ENCODE assay signal across 21 mouse cellular contexts in the genomic region with DNA sequence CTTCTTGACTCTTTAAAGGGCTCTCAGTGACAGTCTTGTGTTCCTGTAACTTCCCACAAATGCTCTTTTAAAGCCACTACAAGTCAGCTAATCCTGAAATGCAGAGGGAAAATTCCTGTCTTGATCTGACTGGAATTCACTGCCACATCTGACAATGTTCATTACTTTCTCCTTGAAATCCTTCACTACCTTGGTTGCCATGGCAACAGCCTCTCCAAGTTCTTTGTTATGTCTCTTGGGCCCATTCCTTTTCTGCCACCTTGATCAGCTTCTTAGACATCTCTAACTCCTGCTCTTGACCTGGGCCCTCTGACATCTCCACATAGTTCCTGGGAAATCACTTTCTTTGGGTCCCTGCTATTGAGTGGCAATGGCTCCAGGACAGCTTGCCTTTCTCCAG. TPM values are rescaled to one million over a fixed set of nuclear protein-coding genes. Genes with fewer than 3 reads are reported as not detected.
DNase-seq lines count a peak whose midpoint lies in the region; ATAC-seq and TF ChIP-seq lines count a peak whose summit lies in the region.
"Had no signal": no experiment of that assay in that cellular context is flagged by ENCODE, and none has a peak within 500 bp of the region (broad histone marks: within the 10 kb centered on the region; RNA-seq: fewer than 3 reads in every experiment).

No protein-coding gene starts in this region.

- no peak for TF ChIP-seq CTCF in thymus, adult 2 months (IDR thresholded peaks at IDR 0.05; ENCODE audit: borderline replicate concordance, control insufficient read depth, extremely low read depth, insufficient read depth, low read length, poor library complexity)

- H3K27me3 ChIP-seq in forebrain, embryonic 14.5 days (replicated peaks; ENCODE audit: control insufficient read depth, insufficient read depth, low read length) = no peaks in the 10 kb centered on the region
- no peaks in the 10 kb centered on the region for H3K27me3 ChIP-seq in forebrain, embryonic 11.5 days (ENCODE audit: control insufficient read depth, insufficient read depth, low read length)
- no peaks in the 10 kb centered on the region for H3K27me3 ChIP-seq in neural tube, embryonic 13.5 days
- no peaks in the 10 kb centered on the region for H3K27me3 ChIP-seq in hindbrain, embryonic 15.5 days
- H3K27me3 ChIP-seq in neural tube, embryonic 15.5 days (replicated peaks) = no peaks in the 10 kb centered on the region
- no peaks in the 10 kb centered on the region for H3K27me3 ChIP-seq in heart, embryonic 10.5 days (ENCODE audit: insufficient read depth, poor library complexity, severe bottlenecking)
- no peaks in the 10 kb centered on the region for H3K27me3 ChIP-seq in thymus, adult 2 months (ENCODE audit: control insufficient read depth, insufficient read depth, low read length)
- H3K27me3 ChIP-seq: heart, embryonic 13.5 days; liver, embryonic 15.5 days; megakaryocyte, embryonic 14.5 days; stomach, embryonic 15.5 days had no signal

- no peak for TF ChIP-seq POLR2A in thymus, adult 2 months (IDR thresholded peaks at IDR 0.05; ENCODE audit: control insufficient read depth, extremely low read depth, insufficient read depth, low read length, poor library complexity)

- DNase-seq in forebrain, embryonic 14.5 days (ENCODE audit: low spot score) = peak; percentile 60
- no peak for DNase-seq in forebrain, embryonic 11.5 days (ENCODE audit: low spot score)
- DNase-seq in neural tube, embryonic 10.5 days (ENCODE audit: extremely low spot score, low spot score) = no peak
- DNase-seq in heart, embryonic 10.5 days (ENCODE audit: low spot score) = no peak
- no peak for DNase-seq in thymus, adult 2 months
- DNase-seq: adrenal gland, postnatal 25 days; cerebellum, adult 2 months; heart, postnatal 36 days; kidney, postnatal 10 days; lung, postnatal 10 days; spleen, adult 18-20 months had no signal

- H3K4me3 ChIP-seq in forebrain, embryonic 14.5 days (ENCODE audit: low read depth, low read length) = no peak overlapping the region
- no peak overlapping the region for H3K4me3 ChIP-seq in forebrain, embryonic 11.5 days (ENCODE audit: low read depth, low read length)
- H3K4me3 ChIP-seq in neural tube, embryonic 13.5 days = no peak overlapping the region
- no peak overlapping the region for H3K4me3 ChIP-seq in hindbrain, embryonic 15.5 days
- H3K4me3 ChIP-seq in neural tube, embryonic 15.5 days (replicated peaks) = no peak overlapping the region
- no peak overlapping the region for H3K4me3 ChIP-seq in heart, embryonic 10.5 days
- H3K4me3 ChIP-seq in thymus, adult 2 months (ENCODE audit: control insufficient read depth, insufficient read depth, low read length) = no peak overlapping the region
- H3K4me3 ChIP-seq: heart, embryonic 13.5 days; liver, embryonic 15.5 days; megakaryocyte, embryonic 14.5 days; myocyte; stomach, embryonic 15.5 days had no signal

- no peaks in the 10 kb centered on the region for H3K9me3 ChIP-seq in forebrain, embryonic 14.5 days (replicated peaks; ENCODE audit: control insufficient read depth, low read length)
- H3K9me3 ChIP-seq in forebrain, embryonic 11.5 days (ENCODE audit: control insufficient read depth, low read length) = no peaks in the 10 kb centered on the region
- no peaks in the 10 kb centered on the region for H3K9me3 ChIP-seq in neural tube, embryonic 13.5 days
- H3K9me3 ChIP-seq in hindbrain, embryonic 15.5 days = no peaks in the 10 kb centered on the region
- H3K9me3 ChIP-seq in neural tube, embryonic 15.5 days (replicated peaks) = no peaks in the 10 kb centered on the region
- H3K9me3 ChIP-seq in heart, embryonic 10.5 days = no peaks in the 10 kb centered on the region
- H3K9me3 ChIP-seq: heart, embryonic 13.5 days; liver, embryonic 15.5 days; megakaryocyte, embryonic 14.5 days; stomach, embryonic 15.5 days had no signal

- peaks cover 11% of the 10 kb centered on the region; the same call in 1 of the 2 replicates for H3K36me3 ChIP-seq in forebrain, embryonic 14.5 days (ENCODE audit: control insufficient read depth, insufficient read depth, low read length)
- no peaks in the 10 kb centered on the region for H3K36me3 ChIP-seq in forebrain, embryonic 11.5 days (ENCODE audit: control insufficient read depth, insufficient read depth, low read length)
- H3K36me3 ChIP-seq in neural tube, embryonic 13.5 days = peaks cover 23% of the 10 kb centered on the region
- H3K36me3 ChIP-seq in hindbrain, embryonic 15.5 days = peaks cover 4% of the 10 kb centered on the region; the same call in 1 of the 2 replicates
- H3K36me3 ChIP-seq in neural tube, embryonic 15.5 days = peaks cover 13% of the 10 kb centered on the region; the same call in 1 of the 2 replicates
- peaks cover 41% of the 10 kb centered on the region for H3K36me3 ChIP-seq in heart, embryonic 10.5 days
- no peaks in the 10 kb centered on the region for H3K36me3 ChIP-seq in thymus, adult 2 months (ENCODE audit: control insufficient read depth, insufficient read depth, low read length)
- H3K36me3 ChIP-seq: liver, embryonic 15.5 days had no signal

- H3K9ac ChIP-seq in forebrain, embryonic 14.5 days (ENCODE audit: low read length) = no peak overlapping the region
- H3K9ac ChIP-seq in forebrain, embryonic 11.5 days (ENCODE audit: low read length) = no peak overlapping the region
- no peak overlapping the region for H3K9ac ChIP-seq in neural tube, embryonic 13.5 days
- H3K9ac ChIP-seq in hindbrain, embryonic 15.5 days = no peak overlapping the region
- no peak overlapping the region for H3K9ac ChIP-seq in neural tube, embryonic 15.5 days (replicated peaks)
- H3K9ac ChIP-seq: heart, embryonic 13.5 days; liver, embryonic 15.5 days; stomach, embryonic 15.5 days had no signal

- peaks cover 41% of the 10 kb centered on the region for H3K4me1 ChIP-seq in forebrain, embryonic 14.5 days (ENCODE audit: control insufficient read depth, insufficient read depth, low read length)
- peaks cover 33% of the 10 kb centered on the region for H3K4me1 ChIP-seq in forebrain, embryonic 11.5 days (replicated peaks; ENCODE audit: control insufficient read depth, insufficient read depth, low read length)
- H3K4me1 ChIP-seq in neural tube, embryonic 13.5 days (replicated peaks) = peaks cover 52% of the 10 kb centered on the region
- H3K4me1 ChIP-seq in hindbrain, embryonic 15.5 days (replicated peaks) = peaks cover 48% of the 10 kb centered on the region
- H3K4me1 ChIP-seq in neural tube, embryonic 15.5 days = peaks cover 40% of the 10 kb centered on the region
- H3K4me1 ChIP-seq in heart, embryonic 10.5 days = peaks cover 12% of the 10 kb centered on the region; the same call in 1 of the 2 replicates
- H3K4me1 ChIP-seq in thymus, adult 2 months (replicated peaks; ENCODE audit: control insufficient read depth, insufficient read depth, low read length) = no peaks in the 10 kb centered on the region
- H3K4me1 ChIP-seq: heart, embryonic 13.5 days; stomach, embryonic 15.5 days had no signal

- ATAC-seq in forebrain, embryonic 14.5 days = no peak
- ATAC-seq in forebrain, embryonic 11.5 days (replicated peaks; ENCODE audit: low FRiP score) = no peak
- ATAC-seq in neural tube, embryonic 13.5 days (ENCODE audit: low read depth) = no peak
- no peak for ATAC-seq in hindbrain, embryonic 15.5 days (ENCODE audit: low FRiP score, low read depth)
- ATAC-seq in neural tube, embryonic 15.5 days (ENCODE audit: low FRiP score) = no peak
- ATAC-seq: activated CD4-positive, CD25-positive, alpha-beta regulatory T cell, adult 4 months; intestine, embryonic 16.5 days had no signal

- no peak overlapping the region for H3K4me2 ChIP-seq in forebrain, embryonic 14.5 days (ENCODE audit: low read length)
- no peak overlapping the region for H3K4me2 ChIP-seq in forebrain, embryonic 11.5 days (ENCODE audit: low read depth, low read length, severe bottlenecking)
- no peak overlapping the region for H3K4me2 ChIP-seq in neural tube, embryonic 13.5 days
- H3K4me2 ChIP-seq in hindbrain, embryonic 15.5 days = no peak overlapping the region
- no peak overlapping the region for H3K4me2 ChIP-seq in neural tube, embryonic 15.5 days
- H3K4me2 ChIP-seq: heart, embryonic 13.5 days; liver, embryonic 15.5 days; stomach, embryonic 15.5 days had no signal

- H3K27ac ChIP-seq in forebrain, embryonic 14.5 days (ENCODE audit: low read depth, low read length) = 0 out of 2 replicates have a peak overlapping the region, but pooled peaks have one; percentile 10
- H3K27ac ChIP-seq in forebrain, embryonic 11.5 days (ENCODE audit: low read depth, low read length) = no peak overlapping the region
- peak overlapping the region; percentile 34 for H3K27ac ChIP-seq in neural tube, embryonic 13.5 days (replicated peaks)
- peak overlapping the region; percentile 65 for H3K27ac ChIP-seq in hindbrain, embryonic 15.5 days (replicated peaks)
- 0 out of 2 replicates have a peak overlapping the region, but pooled peaks have one; percentile 33 for H3K27ac ChIP-seq in neural tube, embryonic 15.5 days (replicated peaks)
- no peak overlapping the region for H3K27ac ChIP-seq in heart, embryonic 10.5 days
- H3K27ac ChIP-seq in thymus, adult 2 months (ENCODE audit: control insufficient read depth, insufficient read depth, low read length) = no peak overlapping the region
- H3K27ac ChIP-seq: heart, embryonic 13.5 days; liver, embryonic 15.5 days; stomach, embryonic 15.5 days had no signal

RNA-seq across cellular contexts. Expression of gene Nnat, which starts 13.2 kb away (rescaled TPM):
- 6,589 and 7,102 TPM in 2 replicates for polyA plus RNA-seq in forebrain, embryonic 14.5 days (2014; fragmentation: Nextera tagmentation; extraction: Ambion mirVana)
- 2,785 and 3,035 TPM in 2 replicates for polyA plus RNA-seq in forebrain, embryonic 11.5 days (2014; fragmentation: Nextera tagmentation; extraction: Ambion mirVana)
- 4,054 and 4,218 TPM in 2 replicates for polyA plus RNA-seq in neural tube, embryonic 13.5 days (2015; fragmentation: Nextera tagmentation; extraction: Ambion mirVana)
- 6,864 and 7,318 TPM in 2 replicates for polyA plus RNA-seq in hindbrain, embryonic 15.5 days (2015; fragmentation: Nextera tagmentation; extraction: Ambion mirVana)
- polyA plus RNA-seq in neural tube, embryonic 15.5 days (2015; fragmentation: Nextera tagmentation; extraction: Ambion mirVana) = 3,438 and 4,597 TPM in 2 replicates
- polyA plus RNA-seq in heart, embryonic 10.5 days (2016; fragmentation: Nextera tagmentation; extraction: Ambion mirVana) = 253 and 592 TPM in 2 replicates
- polyA plus RNA-seq in thymus, adult 2 months (2012; rRNA removed) = 2.5 and 17.0 TPM in 2 replicates

RNA-seq across cellular contexts. Expression of gene Blcap, which starts 24.4 kb away (rescaled TPM):
- polyA plus RNA-seq in forebrain, embryonic 14.5 days (2014; fragmentation: Nextera tagmentation; extraction: Ambion mirVana) = 240 and 254 TPM in 2 replicates
- 111 and 123 TPM in 2 replicates for polyA plus RNA-seq in forebrain, embryonic 11.5 days (2014; fragmentation: Nextera tagmentation; extraction: Ambion mirVana)
- 165 TPM in 2 replicates for polyA plus RNA-seq in neural tube, embryonic 13.5 days (2015; fragmentation: Nextera tagmentation; extraction: Ambion mirVana)
- polyA plus RNA-seq in hindbrain, embryonic 15.5 days (2015; fragmentation: Nextera tagmentation; extraction: Ambion mirVana) = 249 and 272 TPM in 2 replicates
- polyA plus RNA-seq in neural tube, embryonic 15.5 days (2015; fragmentation: Nextera tagmentation; extraction: Ambion mirVana) = 201 and 225 TPM in 2 replicates
- 38.3 and 38.6 TPM in 2 replicates for polyA plus RNA-seq in heart, embryonic 10.5 days (2016; fragmentation: Nextera tagmentation; extraction: Ambion mirVana)
- 28.2 and 35.3 TPM in 2 replicates for polyA plus RNA-seq in thymus, adult 2 months (2012; rRNA removed)

Comparison
In these comparisons a context has a peak if more than half of its experiments do, and no peak if none do; other contexts are left out.
1. H3K27ac ChIP-seq: peak in forebrain, embryonic 14.5 days (single experiment), neural tube, embryonic 13.5 days (single experiment), hindbrain, embryonic 15.5 days (single experiment) and neural tube, embryonic 15.5 days (single experiment); none in forebrain, embryonic 11.5 days (single experiment), heart, embryonic 10.5 days (single experiment) and thymus, adult 2 months (single experiment).
2. RNA of gene Nnat, which starts 13.2 kb away (polyA plus RNA-seq): 6,864 to 7,318 TPM in hindbrain, embryonic 15.5 days, 6,589 to 7,102 TPM in forebrain, embryonic 14.5 days, 3,438 to 4,597 TPM in neural tube, embryonic 15.5 days, 4,054 to 4,218 TPM in neural tube, embryonic 13.5 days, 2,785 to 3,035 TPM in forebrain, embryonic 11.5 days and 253 to 592 TPM in heart, embryonic 10.5 days; 2.5 to 17.0 TPM in thymus, adult 2 months; every median in the first group is over 10 times any median in the second.